Mouse (Mus musculus): ENCODE results near the gene Ifna2. TPM values are rescaled to one million over a fixed set of nuclear protein-coding genes. Genes with fewer than 3 reads are reported as not detected.

Ifna2 gene
- polyA plus RNA-seq, 1 experiment = not detected

DNA sequence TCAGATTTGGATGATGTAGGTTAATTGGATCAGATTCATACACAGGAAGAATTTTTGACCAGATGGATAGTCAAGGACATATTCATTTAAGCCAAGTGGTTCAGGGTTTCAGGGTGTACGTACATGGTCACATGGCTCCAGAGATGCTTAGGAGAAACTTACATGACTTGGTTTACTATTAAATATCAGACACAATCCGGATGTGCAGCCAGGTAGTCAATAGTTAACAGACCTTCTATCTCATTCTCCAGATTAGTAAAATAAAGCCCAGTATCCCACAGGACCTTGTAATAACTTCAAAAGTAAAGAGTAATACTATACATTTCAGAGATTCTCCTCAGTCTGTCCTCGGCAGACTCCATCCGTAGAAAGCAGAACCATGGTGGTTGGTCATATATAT, 49.4 kb downstream of the Ifna2 start, which contains the start of gene C87499:
Gene C87499, minus strand, starts transcription at position 101 of the 400 bp plus-strand sequence.
- H3K36me3 ChIP-seq (ENCODE audit: control insufficient read depth, insufficient read depth, low read length) = no peaks in the 10 kb centered on the region
- H3K4me1 ChIP-seq (ENCODE audit: control insufficient read depth, insufficient read depth, low read length) = no peaks in the 10 kb centered on the region
- TF ChIP-seq POLR2A (IDR thresholded peaks at IDR 0.05; ENCODE audit: low read depth, low read length) (no peak), CTCF (conservative IDR thresholded peaks at IDR 0.05; ENCODE audit: insufficient read depth, insufficient read length, low read depth, low read length) (no peak)
- H3K27ac ChIP-seq (ENCODE audit: insufficient read depth, low read depth, low read length) = no peak within 1 kb of the TSS
- H3K4me3 ChIP-seq (ENCODE audit: insufficient read depth, low read depth, low read length) = no peak within 1 kb of the TSS
- WGBS = 80% methylated on average over 4 of the region's 4 CpGs
- no peak for DNase-seq
- no peaks in the 10 kb centered on the region for H3K27me3 ChIP-seq (replicated peaks; ENCODE audit: control insufficient read depth, insufficient read depth, low read length)

Other genes with a start within 250 kb of the Ifna2 start
- gene Hacd4, start 245.0 kb downstream of the Ifna2 start, polyA plus RNA-seq (2012; rRNA removed) = 2.8 and 3.7 TPM in 2 replicates
- gene Ifnb1, start 161.1 kb downstream of the Ifna2 start, polyA plus RNA-seq (2012; rRNA removed) = not detected in 2 replicates
- not detected in 2 replicates for gene Ifna15, start 125.7 kb downstream of the Ifna2 start, polyA plus RNA-seq (2012; rRNA removed)
- not detected in 2 replicates for gene Ifna14, start 112.1 kb downstream of the Ifna2 start, polyA plus RNA-seq (2012; rRNA removed)
- not detected in 2 replicates for gene Ifna9, start 91.5 kb downstream of the Ifna2 start, polyA plus RNA-seq (2012; rRNA removed)
- not detected in 2 replicates for gene Ifna12, start 80.5 kb downstream of the Ifna2 start, polyA plus RNA-seq (2012; rRNA removed)
- gene C87499, start 49.5 kb downstream of the Ifna2 start, polyA plus RNA-seq (2012; rRNA removed) = not detected in 2 replicates
- not detected in 2 replicates for gene Ifna13, start 39.5 kb downstream of the Ifna2 start, polyA plus RNA-seq (2012; rRNA removed)
- not detected in 2 replicates for gene Ifna16, start 7.0 kb downstream of the Ifna2 start, polyA plus RNA-seq (2012; rRNA removed)
- not detected in 2 replicates for gene Ifnab, start 7.4 kb upstream of the Ifna2 start, polyA plus RNA-seq (2012; rRNA removed)
- 0.26 and 0.34 TPM in 2 replicates for gene Gm26566, start 37.9 kb upstream of the Ifna2 start, polyA plus RNA-seq (2012; rRNA removed)
- gene Klhl9, start 38.6 kb upstream of the Ifna2 start, polyA plus RNA-seq (2012; rRNA removed) = 18.1 and 19.2 TPM in 2 replicates
- gene Gm13271, start 71.0 kb upstream of the Ifna2 start, polyA plus RNA-seq (2012; rRNA removed) = not detected in 2 replicates
- gene Gm13283, start 76.2 kb upstream of the Ifna2 start, polyA plus RNA-seq (2012; rRNA removed) = 0.10 TPM in 1 of 2 replicates, not detected in the other
- gene Gm13290, start 89.9 kb upstream of the Ifna2 start, polyA plus RNA-seq (2012; rRNA removed) = not detected in 2 replicates
- not detected in 2 replicates for gene Gm13289, start 93.0 kb upstream of the Ifna2 start, polyA plus RNA-seq (2012; rRNA removed)
- not detected in 2 replicates for gene Gm13272, start 95.9 kb upstream of the Ifna2 start, polyA plus RNA-seq (2012; rRNA removed)
- gene Ifnz, start 98.2 kb upstream of the Ifna2 start, polyA plus RNA-seq (2012; rRNA removed) = 0.08 TPM in 1 of 2 replicates, not detected in the other
- not detected in 2 replicates for gene Gm13276, start 101.8 kb upstream of the Ifna2 start, polyA plus RNA-seq (2012; rRNA removed)
- not detected in 2 replicates for gene Gm13277, start 104.7 kb upstream of the Ifna2 start, polyA plus RNA-seq (2012; rRNA removed)
- gene Gm13278, start 107.6 kb upstream of the Ifna2 start, polyA plus RNA-seq (2012; rRNA removed) = not detected in 2 replicates
- gene Gm13275, start 110.6 kb upstream of the Ifna2 start, polyA plus RNA-seq (2012; rRNA removed) = not detected in 2 replicates
- gene Gm13279, start 113.5 kb upstream of the Ifna2 start, polyA plus RNA-seq (2012; rRNA removed) = not detected in 2 replicates
- not detected in 2 replicates for gene Gm13285, start 115.8 kb upstream of the Ifna2 start, polyA plus RNA-seq (2012; rRNA removed)
- gene Gm13287, start 119.3 kb upstream of the Ifna2 start, polyA plus RNA-seq (2012; rRNA removed) = not detected in 2 replicates
- not detected in 2 replicates for gene Gm13288, start 121.6 kb upstream of the Ifna2 start, polyA plus RNA-seq (2012; rRNA removed)
- not detected in 2 replicates for gene Ifna7, start 132.3 kb upstream of the Ifna2 start, polyA plus RNA-seq (2012; rRNA removed)
- gene Ifna11, start 136.0 kb upstream of the Ifna2 start, polyA plus RNA-seq (2012; rRNA removed) = not detected in 2 replicates
- gene Ifna6, start 143.5 kb upstream of the Ifna2 start, polyA plus RNA-seq (2012; rRNA removed) = not detected in 2 replicates
- gene Ifna5, start 151.6 kb upstream of the Ifna2 start, polyA plus RNA-seq (2012; rRNA removed) = not detected in 2 replicates
- not detected in 2 replicates for gene Ifna4, start 157.9 kb upstream of the Ifna2 start, polyA plus RNA-seq (2012; rRNA removed)
- not detected in 2 replicates for gene Ifna1, start 166.2 kb upstream of the Ifna2 start, polyA plus RNA-seq (2012; rRNA removed)
- not detected in 2 replicates for gene Ifne, start 196.3 kb upstream of the Ifna2 start, polyA plus RNA-seq (2012; rRNA removed)